ENCODE assay signal across 8 mouse cellular contexts in the genomic region with DNA sequence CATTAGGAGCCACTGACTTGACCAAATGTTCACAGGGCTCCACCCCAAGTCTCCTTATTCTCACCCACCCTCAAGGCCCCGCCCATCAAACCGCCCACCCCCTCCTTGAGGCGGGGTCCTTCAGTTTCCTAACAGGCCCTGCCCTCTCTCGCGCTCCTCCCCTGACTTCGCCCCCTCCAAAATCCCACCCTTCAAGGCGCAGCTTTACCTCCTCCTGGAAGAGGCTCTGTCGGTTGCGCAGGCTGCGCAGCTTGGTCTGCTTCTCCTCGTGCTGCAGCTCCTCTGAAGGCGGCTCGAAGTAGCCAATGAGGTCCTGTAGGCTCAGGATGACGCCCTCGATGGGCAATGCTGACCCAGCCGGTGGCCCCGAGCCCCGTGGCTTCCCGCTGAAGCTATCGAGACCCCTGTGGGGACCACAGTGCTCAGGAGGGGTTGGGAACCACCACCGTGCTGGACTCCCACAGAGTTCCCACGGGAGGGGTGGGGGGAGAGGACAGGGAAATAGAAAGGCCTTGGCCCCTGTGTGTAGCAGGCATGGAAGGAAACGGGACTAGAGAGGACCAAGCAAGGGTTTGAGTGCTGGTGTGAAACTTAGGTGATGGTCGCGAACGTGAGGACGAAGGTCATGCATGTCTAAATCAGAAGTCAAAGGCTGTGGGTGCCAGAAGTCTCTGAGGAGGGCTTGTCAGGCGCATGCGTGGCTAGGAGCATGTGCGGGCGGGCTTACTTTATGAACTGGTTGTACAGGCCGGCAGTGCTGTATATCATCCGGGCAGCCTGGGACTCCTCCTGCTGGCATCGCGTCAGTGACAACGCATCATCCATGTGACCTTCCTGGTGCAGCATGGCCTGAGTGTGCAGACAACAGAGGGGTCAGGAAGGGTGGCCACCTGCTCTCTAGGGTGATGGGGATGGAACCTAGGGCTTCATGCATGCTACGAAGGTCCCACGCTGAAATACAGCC. TPM values are rescaled to one million over a fixed set of nuclear protein-coding genes. Genes with fewer than 3 reads are reported as not detected.
DNase-seq lines count a peak whose midpoint lies in the region; ATAC-seq lines count a peak whose summit lies in the region.

No protein-coding gene starts in this region.

- peak; percentile 16 for DNase-seq in fat pad, adult 2 months (ENCODE audit: extremely low read depth, low read depth, low spot score)
- peak; percentile 64 for DNase-seq in heart, postnatal 4 days
- DNase-seq in layer of hippocampus, adult 9-11 months: peak; percentile 18
- peak; percentile 51 for DNase-seq in lung, postnatal 25 days (ENCODE audit: low spot score)
- peak; percentile 56 for DNase-seq in right cerebral cortex, postnatal 4 days
- no peak for DNase-seq in T-cell, adult 2 months (ENCODE audit: low spot score)

- no peaks in the 10 kb centered on the region for H3K4me1 ChIP-seq in megakaryocyte, embryonic 14.5 days

- ATAC-seq in megakaryocyte, adult 5-6 weeks (ENCODE audit: poor library complexity, severe bottlenecking): no peak

- H3K27me3 ChIP-seq in megakaryocyte, embryonic 14.5 days (replicated peaks): peaks cover 32% of the 10 kb centered on the region

- no peaks in the 10 kb centered on the region for H3K9me3 ChIP-seq in megakaryocyte, embryonic 14.5 days

- peak overlapping the region; percentile 23 for H3K4me3 ChIP-seq in megakaryocyte, embryonic 14.5 days (replicated peaks)

- H3K36me3 ChIP-seq in megakaryocyte, embryonic 14.5 days (replicated peaks; ENCODE audit: low read length): no peaks in the 10 kb centered on the region

RNA-seq across cellular contexts. Expression of a gene that starts 15.7 kb away (rescaled TPM):
- 0.12 TPM in 1 of 2 replicates, not detected in the other for polyA plus RNA-seq in megakaryocyte, embryonic 14.5 days (2012; ENCODE audit: insufficient read depth, low replicate concordance)
- 0.52 and 0.78 TPM in 2 replicates for total RNA-seq in megakaryocyte, adult 5-6 weeks (2015)
- total RNA-seq in megakaryocyte, adult 5-6 weeks (2017): 0.69 and 0.92 TPM in 2 replicates
- total RNA-seq in heart, postnatal 4 days (2021): under 1 TPM; 0.10 to 0.88 TPM

RNA-seq across cellular contexts. Expression of a gene that starts 25.4 kb away (rescaled TPM):
- 1.9 and 7.5 TPM in 2 replicates for polyA plus RNA-seq in megakaryocyte, embryonic 14.5 days (2012; ENCODE audit: insufficient read depth, low replicate concordance)
- 75.1 and 80.4 TPM in 2 replicates for total RNA-seq in megakaryocyte, adult 5-6 weeks (2015)
- 25.6 and 58.0 TPM in 2 replicates for total RNA-seq in megakaryocyte, adult 5-6 weeks (2017)
- under 1 TPM; 0.79 to 0.86 TPM for total RNA-seq in heart, postnatal 4 days (2021)

RNA-seq across cellular contexts. Expression of a gene that starts 46.8 kb away (rescaled TPM):
- 75.5 and 135 TPM in 2 replicates for polyA plus RNA-seq in megakaryocyte, embryonic 14.5 days (2012; ENCODE audit: insufficient read depth, low replicate concordance)
- total RNA-seq in megakaryocyte, adult 5-6 weeks (2015): 26.5 and 26.7 TPM in 2 replicates
- total RNA-seq in megakaryocyte, adult 5-6 weeks (2017): 24.0 and 24.2 TPM in 2 replicates
- total RNA-seq in heart, postnatal 4 days (2021): 10 to 100 TPM; 13.6 to 14.6 TPM

Comparison
In these comparisons a context has a peak if more than half of its experiments do, and no peak if none do; other contexts are left out.
1. RNA of a gene that starts 25.4 kb away (total RNA-seq): 25.6 to 80.4 TPM in megakaryocyte, adult 5-6 weeks; 0.79 to 0.86 TPM in heart, postnatal 4 days; every median in the first group is over 10 times any median in the second.